Mouse (Mus musculus): ENCODE results near the gene Myh3.

GRCm38 (mm10) chr11:67125361-67125760, 47.3 kb downstream of the Myh3 start:
- TF ChIP-seq CTCF (IDR thresholded peaks at IDR 0.05; ENCODE audit: low read depth) = no peak
- TF ChIP-seq EP300 (IDR thresholded peaks at IDR 0.05; ENCODE audit: low read depth) = no peak
